Mouse (Mus musculus): Measurements from ENCODE around the gene Spag6. TPM values are rescaled to one million over a fixed set of nuclear protein-coding genes. Genes with fewer than 3 reads are reported as not detected.

The Spag6 gene
- polyA plus RNA-seq, 1 experiment, result 108 TPM

DNA sequence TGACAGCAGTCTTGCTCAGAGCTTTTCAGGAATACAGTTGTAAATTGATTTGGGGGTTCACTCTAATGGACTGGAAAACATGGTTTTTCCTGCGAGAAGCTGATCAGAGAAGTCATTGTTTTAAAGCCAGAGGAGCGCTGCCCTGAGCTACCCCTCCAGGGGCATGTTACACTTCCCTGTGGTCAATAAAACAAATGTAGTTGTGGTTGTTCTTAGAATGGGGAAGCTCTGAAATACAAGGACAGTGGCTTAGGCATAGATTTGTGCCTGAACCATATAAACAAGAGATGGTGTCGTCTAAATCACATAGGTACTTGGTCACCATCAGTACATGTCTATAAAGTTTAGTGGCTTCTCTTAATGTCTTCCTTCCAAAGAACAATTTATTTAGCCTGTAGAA lies 86.0 kb downstream of the Spag6 start:
- Histone ChIP-seq H3K36me3 (ENCODE audit: control insufficient read depth, insufficient read depth, low read length) (no peaks in the 10 kb centered on the region), H3K4me3 (ENCODE audit: control insufficient read depth, low read depth, low read length) (no peak overlapping the region), H3K4me1 (ENCODE audit: control insufficient read depth, insufficient read depth, low read length) (peaks cover 5% of the 10 kb centered on the region), H3K27me3 (ENCODE audit: control insufficient read depth, insufficient read depth, low read length) (no peaks in the 10 kb centered on the region), H3K27ac (ENCODE audit: control insufficient read depth, insufficient read depth, low read depth, low read length) (no peak overlapping the region)
- TF ChIP-seq POLR2A (IDR thresholded peaks at IDR 0.05; ENCODE audit: control insufficient read depth, low read depth, low read length) (no peak), CTCF (IDR thresholded peaks at IDR 0.05; ENCODE audit: control insufficient read depth, insufficient read depth, insufficient replicate concordance, low read depth, low read length) (no peak)

DNA sequence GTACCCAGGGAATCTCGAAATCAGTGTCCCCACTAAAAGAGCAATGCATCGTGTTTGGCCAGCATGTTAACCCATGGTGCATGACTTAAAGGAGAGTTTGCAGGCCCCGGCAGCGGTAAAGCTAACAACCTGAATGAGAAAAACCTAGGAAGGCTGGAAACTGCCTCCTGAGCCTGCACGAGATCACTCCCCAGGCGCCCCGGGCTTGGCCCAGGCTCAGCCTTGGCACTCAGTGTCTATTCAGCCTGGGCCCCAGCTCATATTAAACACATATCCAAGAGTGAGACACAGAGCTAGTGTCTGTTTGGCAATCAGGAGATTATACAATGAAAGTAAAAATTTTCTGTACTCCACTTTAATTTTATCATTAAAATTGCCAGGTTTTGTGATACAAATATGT lies 87.5 kb downstream of the Spag6 start:
- no peaks in the 10 kb centered on the region for H3K36me3 ChIP-seq (ENCODE audit: control insufficient read depth, insufficient read depth, low read length)
- peaks cover 4% of the 10 kb centered on the region; the same call in 1 of the 2 replicates for H3K4me1 ChIP-seq (ENCODE audit: control insufficient read depth, insufficient read depth, low read length)
- TF ChIP-seq CTCF (IDR thresholded peaks at IDR 0.05; ENCODE audit: control insufficient read depth, insufficient read depth, insufficient replicate concordance, low read depth, low read length), result no peak
- TF ChIP-seq POLR2A (IDR thresholded peaks at IDR 0.05; ENCODE audit: control insufficient read depth, low read depth, low read length), result no peak
- H3K27me3 ChIP-seq (ENCODE audit: control insufficient read depth, insufficient read depth, low read length), result no peaks in the 10 kb centered on the region
- H3K27ac ChIP-seq (ENCODE audit: control insufficient read depth, insufficient read depth, low read depth, low read length), result no peak overlapping the region
- H3K4me3 ChIP-seq (ENCODE audit: control insufficient read depth, low read depth, low read length), result no peak overlapping the region

GRCm38 (mm10) chr2:18794261-18794660 lies 100.4 kb downstream of the Spag6 start:
- H3K27ac ChIP-seq (ENCODE audit: control insufficient read depth, insufficient read depth, low read depth, low read length), result no peak overlapping the region
- TF ChIP-seq POLR2A (IDR thresholded peaks at IDR 0.05; ENCODE audit: control insufficient read depth, low read depth, low read length) (no peak), CTCF (IDR thresholded peaks at IDR 0.05; ENCODE audit: control insufficient read depth, insufficient read depth, insufficient replicate concordance, low read depth, low read length) (no peak)
- no peaks in the 10 kb centered on the region for H3K27me3 ChIP-seq (ENCODE audit: control insufficient read depth, insufficient read depth, low read length)
- H3K4me1 ChIP-seq (ENCODE audit: control insufficient read depth, insufficient read depth, low read length), result no peaks in the 10 kb centered on the region
- H3K4me3 ChIP-seq (ENCODE audit: control insufficient read depth, low read depth, low read length), result no peak overlapping the region
- no peaks in the 10 kb centered on the region for H3K36me3 ChIP-seq (ENCODE audit: control insufficient read depth, insufficient read depth, low read length)

DNA sequence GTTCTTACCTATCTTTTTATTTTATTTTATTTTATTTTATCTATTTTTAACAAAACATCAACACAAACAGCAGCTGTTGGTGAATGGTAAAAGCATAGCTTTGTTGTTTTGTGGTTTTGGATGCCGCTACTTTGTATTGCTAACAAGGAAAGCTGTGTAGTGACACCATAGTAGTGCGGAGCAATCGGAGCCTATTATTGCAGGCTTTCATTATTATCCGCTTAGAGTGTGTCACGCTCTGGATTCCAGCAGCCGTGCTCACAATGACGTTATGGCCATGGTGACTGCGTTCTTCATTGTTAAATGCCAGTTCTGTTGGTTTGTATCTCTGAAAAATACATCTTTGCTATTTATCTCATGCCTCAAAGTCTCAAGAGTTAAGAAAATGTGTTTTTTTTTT lies 103.9 kb downstream of the Spag6 start:
- TF ChIP-seq POLR2A (IDR thresholded peaks at IDR 0.05; ENCODE audit: control insufficient read depth, low read depth, low read length) (no peak), CTCF (IDR thresholded peaks at IDR 0.05; ENCODE audit: control insufficient read depth, insufficient read depth, insufficient replicate concordance, low read depth, low read length) (no peak)
- peak overlapping the region; percentile 32; the same call in 1 of the 2 replicates for H3K4me3 ChIP-seq (ENCODE audit: control insufficient read depth, low read depth, low read length)
- H3K27me3 ChIP-seq (ENCODE audit: control insufficient read depth, insufficient read depth, low read length), result peaks cover 6% of the 10 kb centered on the region
- H3K4me1 ChIP-seq (ENCODE audit: control insufficient read depth, insufficient read depth, low read length), result peaks cover 14% of the 10 kb centered on the region
- no peaks in the 10 kb centered on the region for H3K36me3 ChIP-seq (ENCODE audit: control insufficient read depth, insufficient read depth, low read length)
- no peak overlapping the region for H3K27ac ChIP-seq (ENCODE audit: control insufficient read depth, insufficient read depth, low read depth, low read length)

DNA sequence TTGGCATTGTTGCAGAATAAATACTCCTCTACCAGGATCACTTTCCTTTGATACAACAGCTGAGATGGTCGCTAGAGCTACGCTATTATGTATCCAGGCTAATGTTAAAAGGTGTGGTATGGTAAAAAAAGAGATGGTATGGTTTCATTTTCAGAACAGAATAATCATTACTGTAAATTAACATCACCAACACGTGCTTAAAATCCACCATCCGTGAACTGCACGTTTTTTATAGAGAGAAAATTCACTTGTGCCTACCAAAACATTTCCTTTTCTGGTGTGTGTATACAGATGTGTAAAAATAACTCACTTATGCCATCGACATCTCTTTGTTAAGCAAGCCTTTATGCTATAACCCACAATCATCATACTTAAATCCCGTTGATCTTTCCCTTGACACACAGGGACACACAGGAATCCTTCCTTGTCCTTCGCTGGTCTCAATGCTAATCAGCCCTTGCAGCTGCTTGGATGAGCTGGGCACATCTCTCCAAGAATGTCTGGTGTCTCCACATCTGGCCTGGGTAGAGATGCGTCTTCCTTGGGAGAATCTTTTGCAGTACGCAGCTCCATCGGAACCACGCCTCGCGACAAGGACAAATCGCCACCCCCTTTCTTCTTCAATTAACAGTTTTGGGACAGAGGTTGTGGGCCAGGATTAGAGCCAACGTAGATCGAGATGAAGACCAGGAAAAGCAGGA lies 105.6 kb downstream of the Spag6 start:
- Histone ChIP-seq H3K27me3 (ENCODE audit: control insufficient read depth, insufficient read depth, low read length) (peaks cover 6% of the 10 kb centered on the region), H3K36me3 (ENCODE audit: control insufficient read depth, insufficient read depth, low read length) (no peaks in the 10 kb centered on the region), H3K4me1 (ENCODE audit: control insufficient read depth, insufficient read depth, low read length) (peaks cover 14% of the 10 kb centered on the region), H3K4me3 (ENCODE audit: control insufficient read depth, low read depth, low read length) (peak overlapping the region; percentile 78), H3K27ac (ENCODE audit: control insufficient read depth, insufficient read depth, low read depth, low read length) (no peak overlapping the region)
- TF ChIP-seq POLR2A (IDR thresholded peaks at IDR 0.05; ENCODE audit: control insufficient read depth, low read depth, low read length) (no peak), CTCF (IDR thresholded peaks at IDR 0.05; ENCODE audit: control insufficient read depth, insufficient read depth, insufficient replicate concordance, low read depth, low read length) (no peak)

Other genes with a start within 250 kb of the Spag6 start
- 45.1 and 58.2 TPM in 2 replicates for gene Commd3, start 21.6 kb upstream of the Spag6 start, polyA plus RNA-seq (2012; rRNA removed)
- 113 and 166 TPM in 2 replicates for gene Bmi1, start 17.0 kb upstream of the Spag6 start, polyA plus RNA-seq (2012; rRNA removed)

All from testis, adult 2 months (tissue).